Mouse (Mus musculus) kidney, postnatal 0 days (tissue): ENCODE measurements around the gene Wiz. TPM values are rescaled to one million over a fixed set of nuclear protein-coding genes. Genes with fewer than 3 reads are reported as not detected.

ENCODE experiments used
- ATAC-seq: fragments of 200-750 bp; cut with Nextera tagmentation; replicated peaks from 2 replicates; pipeline ENCODE4 v1.8.0; 2017; ENCODE audit warnings: low read depth, moderate number of reproducible peaks, moderate TSS enrichment, moderate library complexity; ENCODE audit not compliant: low FRiP score
- DNase-seq: peaks from one replicate; pipeline ENCODE4 v3.0.0-alpha.2; 2016; ENCODE audit warnings: low spot score
- H3K27ac ChIP-seq: fragments of 300-500 bp; sonication (generic); 2 replicates; pipeline ENCODE4 v1.5.1; 2014; ENCODE audit warnings: mild to moderate bottlenecking
- H3K27me3 ChIP-seq: fragments of 300-500 bp; sonication (generic); 2 replicates; pipeline ENCODE4 v1.6.1; 2014; ENCODE audit warnings: low read length, mixed read lengths; ENCODE audit not compliant: insufficient read depth
- H3K36me3 ChIP-seq: fragments of 300-500 bp; sonication (generic); 2 replicates; pipeline ENCODE4 v1.6.1; 2014; ENCODE audit warnings: low read length, mixed read lengths; ENCODE audit not compliant: insufficient read depth
- H3K4me1 ChIP-seq: fragments of 300-500 bp; sonication (generic); replicated peaks from 2 replicates; pipeline ENCODE4 v1.6.1; 2014; ENCODE audit warnings: antibody characterized with exemption, low read length, mixed read lengths; ENCODE audit not compliant: insufficient read depth
- H3K4me2 ChIP-seq: fragments of 300-500 bp; sonication (generic); 2 replicates; pipeline ENCODE4 v1.6.1; 2014; ENCODE audit warnings: mild to moderate bottlenecking, low read length, moderate library complexity, mixed read lengths
- H3K4me3 ChIP-seq: fragments of 300-500 bp; sonication (generic); replicated peaks from 2 replicates; pipeline ENCODE4 v1.5.1; 2014; ENCODE audit warnings: low read depth, low read length
- H3K9ac ChIP-seq: fragments of 300-500 bp; sonication (generic); 2 replicates; pipeline ENCODE4 v1.6.1; 2014; ENCODE audit warnings: low read depth, low read length
- H3K9me3 ChIP-seq: fragments of 300-500 bp; sonication (generic); replicated peaks from 2 replicates; pipeline ENCODE4 v1.6.1; 2016; ENCODE audit warnings: low read length, inconsistent platforms, mixed read lengths
- CTCF ChIP-seq: IDR thresholded peaks from 2 replicates; pipeline ENCODE4 v1.5.1; 2016; ENCODE audit warnings: antibody characterized with exemption, low read depth, mild to moderate bottlenecking, moderate library complexity
- WGBS: fragments of 180-500 bp; shearing (Covaris S2); extraction: QIAGEN DNeasy Blood & Tissue Kit; methylation state at CpG from one replicate; pipeline ENCODE4 v1.1.7; 2014; 5-methylcytosine and 5-hydroxymethylcytosine counted together
- polyA plus RNA-seq: library from polyadenylated mRNA; unstranded; fragments of >200 nt; fragmentation: Nextera tagmentation; extraction: Ambion mirVana; gene quantifications from 2 replicates; pipeline ENCODE4 v1.2.1, GENCODE M21; 2015

Gene Wiz
- polyA plus RNA-seq, 1 experiment from 2014 or later: 20.8 TPM

- peak overlapping the region; percentile 46 for H3K4me2 ChIP-seq
- peak; percentile 53; the same call in 1 of the 2 replicates for ATAC-seq
- H3K4me1 ChIP-seq: 0 out of 2 replicates have a peak, but pooled peaks cover 3% of the 10 kb centered on the region
- WGBS: 16% methylated on average over 11 of the region's 17 CpGs
- H3K4me3 ChIP-seq: peak overlapping the region; percentile 18; the same call in 1 of the 2 replicates
- H3K27ac ChIP-seq: peak overlapping the region; percentile 36; the same call in 1 of the 2 replicates
- H3K36me3 ChIP-seq: peaks cover 4% of the 10 kb centered on the region; the same call in 1 of the 2 replicates
- TF ChIP-seq CTCF: no peak
- no peaks in the 10 kb centered on the region for H3K9me3 ChIP-seq
- DNase-seq: peak; percentile 29
- H3K9ac ChIP-seq: 0 out of 2 replicates have a peak overlapping the region, but pooled peaks have one; percentile 35
- H3K27me3 ChIP-seq: no peaks in the 10 kb centered on the region
Measured at GRCm38 (mm10) chr17:32368991-32369578, 20.2 kb downstream of the Wiz start.

GRCm38 (mm10) chr17:32367706-32368105, 21.5 kb downstream of the Wiz start:
- DNase-seq (no peak), ATAC-seq (no peak)
- Histone ChIP-seq H3K27ac (no peak overlapping the region), H3K4me3 (no peak overlapping the region), H3K9ac (no peak overlapping the region), H3K9me3 (no peaks in the 10 kb centered on the region), H3K4me1 (peaks cover 10% of the 10 kb centered on the region), H3K4me2 (no peak overlapping the region), H3K36me3 (peaks cover 4% of the 10 kb centered on the region; the same call in 1 of the 2 replicates), H3K27me3 (no peaks in the 10 kb centered on the region)
- no peak for TF ChIP-seq CTCF
- WGBS: 91% methylated on average over 11 of the region's 11 CpGs

GRCm38 (mm10) chr17:32365296-32365695, 23.9 kb downstream of the Wiz start:
- Histone ChIP-seq H3K27ac (no peak overlapping the region), H3K4me2 (no peak overlapping the region; the same call in 1 of the 2 replicates), H3K36me3 (peaks cover 16% of the 10 kb centered on the region), H3K4me3 (no peak overlapping the region), H3K9ac (no peak overlapping the region), H3K27me3 (no peaks in the 10 kb centered on the region), H3K9me3 (no peaks in the 10 kb centered on the region), H3K4me1 (peaks cover 11% of the 10 kb centered on the region)
- DNase-seq (no peak), ATAC-seq (no peak)
- WGBS: 62% methylated on average over 1 of the region's 1 CpGs
- no peak for TF ChIP-seq CTCF

GRCm38 (mm10) chr17:32364850-32365249, 24.4 kb downstream of the Wiz start:
- DNase-seq (no peak), ATAC-seq (no peak)
- H3K4me1 ChIP-seq: peaks cover 11% of the 10 kb centered on the region
- H3K36me3 ChIP-seq: peaks cover 21% of the 10 kb centered on the region
- 0 out of 2 replicates have a peak, but pooled peaks have one; percentile 0 for TF ChIP-seq CTCF
- H3K9ac ChIP-seq: peak overlapping the region; percentile 38; the same call in 1 of the 2 replicates
- H3K4me3 ChIP-seq: peak overlapping the region; percentile 75; the same call in 1 of the 2 replicates
- WGBS: 48% methylated on average over 5 of the region's 5 CpGs
- peak overlapping the region; percentile 80 for H3K27ac ChIP-seq
- peak overlapping the region; percentile 89 for H3K4me2 ChIP-seq
- no peaks in the 10 kb centered on the region for H3K9me3 ChIP-seq
- H3K27me3 ChIP-seq: no peaks in the 10 kb centered on the region

GRCm38 (mm10) chr17:32364331-32364730, 24.9 kb downstream of the Wiz start:
- Histone ChIP-seq H3K9ac (peak overlapping the region; percentile 96), H3K36me3 (peaks cover 24% of the 10 kb centered on the region), H3K4me1 (peaks cover 11% of the 10 kb centered on the region), H3K4me2 (peak overlapping the region; percentile 89), H3K9me3 (no peaks in the 10 kb centered on the region), H3K27ac (peak overlapping the region; percentile 80), H3K27me3 (no peaks in the 10 kb centered on the region), H3K4me3 (peak overlapping the region; percentile 75)
- WGBS: 0% methylated on average over 29 of the region's 47 CpGs
- peak; percentile 32; the same call in 1 of the 2 replicates for TF ChIP-seq CTCF
- DNase-seq (peak; percentile 94), ATAC-seq (peak; percentile 92)

GRCm38 (mm10) chr17:32363821-32364301, 25.4 kb downstream of the Wiz start:
- peak overlapping the region; percentile 75 for H3K4me3 ChIP-seq
- peak overlapping the region; percentile 80 for H3K27ac ChIP-seq
- H3K4me2 ChIP-seq: peak overlapping the region; percentile 89
- no peaks in the 10 kb centered on the region for H3K9me3 ChIP-seq
- WGBS: 0% methylated on average over 23 of the region's 50 CpGs
- no peaks in the 10 kb centered on the region for H3K27me3 ChIP-seq
- peaks cover 29% of the 10 kb centered on the region for H3K36me3 ChIP-seq
- peaks cover 8% of the 10 kb centered on the region for H3K4me1 ChIP-seq
- peak; percentile 33 for DNase-seq
- peak; percentile 45 for ATAC-seq
- no peak for TF ChIP-seq CTCF
- peak overlapping the region; percentile 96 for H3K9ac ChIP-seq
